Mouse (Mus musculus) MEL (cell line): ENCODE measurements at regions not wholly inside any gene's neighbourhood (a gene's known extent, or its start where the extent isn't known, plus 50 kb on each side); places are given as distances from the start of the nearest gene placed in this dataset.

Experiments
- DNase-seq: peaks from one replicate; pipeline ENCODE4 v3.0.0; 2011; ENCODE audit warnings: low read depth, low spot score
- H3K27ac ChIP-seq: 2 replicates; pipeline ENCODE4 v1.5.1; 2012; ENCODE audit warnings: low read depth, mild to moderate bottlenecking, control low read depth, low read length, moderate library complexity; ENCODE audit not compliant: control insufficient read depth
- H3K27me3 ChIP-seq, 2 experiments: fragments of 150-350 bp in 1 of 2; sonication (generic) in 1 of 2; 2 replicates each; pipeline ENCODE4 v1.6.1; 2012; ENCODE audit warnings: low read length in 2 of 2, mild to moderate bottlenecking in 2 of 2, improper control_type of control experiment in 1 of 2, moderate library complexity in 1 of 2; ENCODE audit not compliant: insufficient read depth in 2 of 2, control insufficient read depth in 1 of 2
- H3K36me3 ChIP-seq, 2 experiments: 2 replicates each; pipeline ENCODE4 v1.6.1; 2012 to 2014; ENCODE audit warnings: low read length in 2 of 2, improper control_type of control experiment in 1 of 2, inconsistent platforms in 1 of 2, mild to moderate bottlenecking in 1 of 2; ENCODE audit not compliant: insufficient read depth in 2 of 2, control insufficient read depth in 1 of 2
- H3K4me1 ChIP-seq, 2 experiments: fragments of 150-350 bp in 1 of 2; sonication (generic) in 1 of 2; 2 replicates each; pipeline ENCODE4 v1.6.1; 2012; ENCODE audit warnings: low read length in 2 of 2, improper control_type of control experiment in 1 of 2, mild to moderate bottlenecking in 1 of 2; ENCODE audit not compliant: insufficient read depth in 2 of 2, control insufficient read depth in 1 of 2
- H3K4me3 ChIP-seq, 2 experiments: fragments of 150-350 bp in 1 of 2; sonication (generic) in 1 of 2; 2 replicates each; pipeline ENCODE4 v1.5.1; 2012; ENCODE audit warnings: low read depth in 2 of 2, low read length in 2 of 2, mild to moderate bottlenecking in 2 of 2, moderate library complexity in 2 of 2, control low read depth in 1 of 2, improper control_type of control experiment in 1 of 2; ENCODE audit not compliant: control insufficient read depth in 1 of 2, insufficient read depth in 1 of 2
- H3K79me2 ChIP-seq: 2 replicates; pipeline ENCODE4 v1.6.1; 2012; ENCODE audit warnings: mild to moderate bottlenecking, low read length, moderate library complexity; ENCODE audit not compliant: control insufficient read depth, poor library complexity, insufficient read depth
- H3K9ac ChIP-seq: 2 replicates; pipeline ENCODE4 v1.6.1; 2012; ENCODE audit warnings: low read depth, mild to moderate bottlenecking, control low read depth, low read length, moderate library complexity; ENCODE audit not compliant: control insufficient read depth, poor library complexity, severe bottlenecking
- H3K9me3 ChIP-seq: fragments of 150-350 bp; sonication (generic); replicated peaks from 2 replicates; pipeline ENCODE4 v1.6.1; 2012; ENCODE audit warnings: mild to moderate bottlenecking, low read length, improper control_type of control experiment, moderate library complexity; ENCODE audit not compliant: insufficient read depth
- BHLHE40 ChIP-seq: IDR thresholded peaks from 2 replicates; pipeline ENCODE4 v1.6.1; 2012; ENCODE audit warnings: low read depth, mild to moderate bottlenecking, inconsistent platforms, low read length, improper control_type of control experiment, borderline replicate concordance
- E2F4 ChIP-seq: IDR thresholded peaks from 2 replicates; pipeline ENCODE4 v1.6.1; 2011; ENCODE audit warnings: low read depth, low read length, improper control_type of control experiment, borderline replicate concordance
- ELF1 ChIP-seq: IDR thresholded peaks from 2 replicates; pipeline ENCODE4 v1.6.1; 2014; ENCODE audit warnings: low read depth, mild to moderate bottlenecking, inconsistent platforms, low read length, improper control_type of control experiment, moderate library complexity
- EP300 ChIP-seq, 2 experiments: IDR thresholded peaks; 2 replicates each; pipeline ENCODE4 v1.6.1; 2011; ENCODE audit warnings: improper control_type of control experiment in 2 of 2, low read length in 2 of 2, low read depth in 1 of 2, mild to moderate bottlenecking in 1 of 2
- ETS1 ChIP-seq: IDR thresholded peaks from 2 replicates; pipeline ENCODE4 v1.6.1; 2012; ENCODE audit warnings: low read depth, mild to moderate bottlenecking, inconsistent platforms, low read length, improper control_type of control experiment, moderate library complexity
- GABPA ChIP-seq: IDR thresholded peaks from 2 replicates; pipeline ENCODE4 v1.6.1; 2012; ENCODE audit warnings: low read depth, mild to moderate bottlenecking, inconsistent platforms, low read length, improper control_type of control experiment, moderate library complexity
- GATA1 ChIP-seq: IDR thresholded peaks from 2 replicates; pipeline ENCODE4 v1.6.1; 2011; ENCODE audit warnings: low read depth, low read length, improper control_type of control experiment
- HCFC1 ChIP-seq: IDR thresholded peaks from 2 replicates; pipeline ENCODE4 v1.6.1; 2012; ENCODE audit warnings: low read depth, mild to moderate bottlenecking, inconsistent platforms, low read length, improper control_type of control experiment, moderate library complexity
- JUND ChIP-seq: IDR thresholded peaks from 2 replicates; pipeline ENCODE4 v1.6.1; 2011; ENCODE audit warnings: low read depth, mild to moderate bottlenecking, improper control_type of control experiment, low read length
- KAT2A ChIP-seq: conservative IDR thresholded peaks from 2 replicates; pipeline ENCODE4 v1.6.1; 2012; ENCODE audit warnings: low read depth, low read length, improper control_type of control experiment, inconsistent platforms
- MAX ChIP-seq: IDR thresholded peaks from 2 replicates; pipeline ENCODE4 v1.6.1; 2011; ENCODE audit warnings: low read length, improper control_type of control experiment
- MEF2A ChIP-seq: IDR thresholded peaks from 2 replicates; pipeline ENCODE4 v1.6.1; 2014; ENCODE audit warnings: low read depth, mild to moderate bottlenecking, inconsistent platforms, low read length, improper control_type of control experiment; ENCODE audit not compliant: poor library complexity, insufficient replicate concordance, severe bottlenecking; ENCODE audit errors: extremely low read depth
- MYB ChIP-seq: IDR thresholded peaks from 2 replicates; pipeline ENCODE4 v1.6.1; 2011; ENCODE audit warnings: mild to moderate bottlenecking, low read depth, low read length, improper control_type of control experiment
- NRF1 ChIP-seq: IDR thresholded peaks from 2 replicates; pipeline ENCODE4 v1.6.1; 2014; ENCODE audit warnings: low read depth, mild to moderate bottlenecking, inconsistent platforms, low read length, improper control_type of control experiment, moderate library complexity; ENCODE audit not compliant: poor library complexity, insufficient read depth, severe bottlenecking
- POLR2AphosphoS5 ChIP-seq: IDR thresholded peaks from 2 replicates; pipeline ENCODE4 v1.6.1; 2012; ENCODE audit warnings: low read depth, borderline replicate concordance, mild to moderate bottlenecking, inconsistent platforms, low read length, moderate library complexity, mixed read lengths
- RAD21 ChIP-seq: IDR thresholded peaks from 2 replicates; pipeline ENCODE4 v1.6.1; 2011; ENCODE audit warnings: mild to moderate bottlenecking, low read depth, low read length, improper control_type of control experiment
- SMC3 ChIP-seq: IDR thresholded peaks from 2 replicates; pipeline ENCODE4 v1.6.1; 2011; ENCODE audit warnings: low read depth, low read length, improper control_type of control experiment
- TBP ChIP-seq: IDR thresholded peaks from 2 replicates; pipeline ENCODE4 v1.8.0; 2011; ENCODE audit warnings: low read depth, low read length, improper control_type of control experiment
- UBTF ChIP-seq: IDR thresholded peaks from 2 replicates; pipeline ENCODE4 v1.6.1; 2012; ENCODE audit warnings: low read depth, mild to moderate bottlenecking, inconsistent platforms, low read length, improper control_type of control experiment, moderate library complexity, borderline replicate concordance; ENCODE audit not compliant: insufficient read depth
- USF1 ChIP-seq: IDR thresholded peaks from 2 replicates; pipeline ENCODE4 v1.6.1; 2014; ENCODE audit warnings: low read depth, mild to moderate bottlenecking, inconsistent platforms, low read length, improper control_type of control experiment, moderate library complexity
- USF2 ChIP-seq, 2 experiments: IDR thresholded peaks; 2 replicates each; pipeline ENCODE4 v1.6.1; 2011 to 2012; ENCODE audit warnings: improper control_type of control experiment in 2 of 2, low read length in 2 of 2, borderline replicate concordance in 1 of 2, inconsistent platforms in 1 of 2, low read depth in 1 of 2, mild to moderate bottlenecking in 1 of 2; ENCODE audit not compliant: insufficient read depth in 1 of 2
- ZC3H11A ChIP-seq: IDR thresholded peaks from 2 replicates; pipeline ENCODE4 v1.6.1; 2012; ENCODE audit warnings: low read depth, mild to moderate bottlenecking, inconsistent platforms, low read length, improper control_type of control experiment
- ZMIZ1 ChIP-seq: IDR thresholded peaks from 2 replicates; pipeline ENCODE4 v1.6.1; 2012; ENCODE audit warnings: low read depth, mild to moderate bottlenecking, inconsistent platforms, low read length, improper control_type of control experiment, moderate library complexity

GRCm38 (mm10) chr15:59173452-59174245 is 284.6 kb downstream of the Gm49356 start:
- Histone ChIP-seq H3K27ac (no peak overlapping the region), H3K9ac (no peak overlapping the region), H3K9me3 (no peaks in the 10 kb centered on the region), H3K4me1 (no peaks in the 10 kb centered on the region), H3K4me3 (no peak overlapping the region), H3K79me2 (no peaks in the 10 kb centered on the region), H3K27me3 (peaks cover 0 to 6% of the 10 kb centered on the region in 2 experiments; a peak in 2 of 4 replicates), H3K36me3 (no peaks in the 10 kb centered on the region)
- TF ChIP-seq NRF1, result no peak
- TF ChIP-seq JUND, result no peak
- no peak for TF ChIP-seq ELF1
- no peak for TF ChIP-seq MAX
- TF ChIP-seq ZMIZ1, result no peak
- TF ChIP-seq MEF2A, result no peak
- no peak for TF ChIP-seq HCFC1
- TF ChIP-seq E2F4, result no peak
- no peak for TF ChIP-seq MYB
- TF ChIP-seq RAD21, result no peak
- TF ChIP-seq TBP, result no peak
- no peak for TF ChIP-seq ZC3H11A
- no peak for TF ChIP-seq BHLHE40
- TF ChIP-seq EP300 (IDR thresholded peaks at IDR 0.05; ENCODE audit: low read depth in 1 of 2, low read length in 2 of 2), result no peak
- no peak for DNase-seq

GRCm38 (mm10) chr15:59174246-59174751 is 285.2 kb downstream of the Gm49356 start:
- H3K79me2 ChIP-seq, result no peaks in the 10 kb centered on the region
- no peaks in the 10 kb centered on the region for H3K9me3 ChIP-seq
- no peak overlapping the region for H3K9ac ChIP-seq
- H3K27ac ChIP-seq, result no peak overlapping the region
- H3K4me1 ChIP-seq, result no peaks in the 10 kb centered on the region
- no peak overlapping the region for H3K4me3 ChIP-seq
- no peaks in the 10 kb centered on the region for H3K36me3 ChIP-seq
- peaks cover 1 to 5% of the 10 kb centered on the region in 2 experiments; a peak in 3 of 4 replicates for H3K27me3 ChIP-seq
- TF ChIP-seq MEF2A (no peak), RAD21 (no peak), KAT2A (no peak), SMC3 (no peak), ETS1 (no peak), MAX (no peak), USF1 (no peak), USF2 (IDR thresholded peaks at IDR 0.05; ENCODE audit: borderline replicate concordance in 1 of 2, insufficient read depth in 1 of 2, low read depth in 1 of 2, low read length in 2 of 2) (no peak), POLR2AphosphoS5 (no peak), UBTF (no peak), GATA1 (no peak), GABPA (no peak)
- DNase-seq, result no peak
